ENCODE assay signal across 14 mouse cellular contexts in the genomic region with DNA sequence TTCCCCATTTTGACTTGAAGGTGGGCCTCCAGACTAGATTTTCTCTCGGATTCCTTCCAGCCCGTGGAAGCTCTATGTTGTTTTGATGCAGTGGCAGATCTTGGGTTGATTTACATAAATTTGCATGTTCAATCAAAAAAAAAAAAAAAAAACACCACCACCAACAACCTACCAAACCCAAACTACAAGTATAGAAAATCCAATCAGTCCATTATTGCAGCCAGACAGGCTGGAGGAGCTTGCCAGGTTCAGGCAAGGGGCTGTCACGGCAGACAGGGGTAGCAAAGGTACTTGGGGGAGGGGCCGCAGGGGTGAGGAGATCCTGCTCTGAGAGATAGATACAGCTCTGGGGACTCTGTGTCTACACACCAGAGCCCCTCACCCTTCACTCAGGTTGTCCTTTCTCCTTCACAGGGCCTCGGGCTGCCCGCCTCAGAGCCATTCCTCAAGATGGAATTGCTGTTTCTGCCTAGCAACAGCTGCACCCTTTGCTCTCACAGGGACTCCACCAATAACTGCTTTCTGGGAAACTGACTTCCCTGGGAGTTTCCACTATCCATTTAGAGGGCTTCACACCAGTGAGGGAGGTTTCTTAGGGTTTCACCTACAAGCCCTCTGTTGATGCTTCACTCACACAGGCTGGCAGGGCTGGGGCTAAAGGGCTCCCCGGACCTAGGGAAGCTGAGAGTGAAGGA. TPM values are rescaled to one million over a fixed set of nuclear protein-coding genes. Genes with fewer than 3 reads are reported as not detected.
DNase-seq lines count a peak whose midpoint lies in the region; ATAC-seq and TF ChIP-seq lines count a peak whose summit lies in the region.
"Had no signal": no experiment of that assay in that cellular context is flagged by ENCODE, and none has a peak within 500 bp of the region (broad histone marks: within the 10 kb centered on the region; RNA-seq: fewer than 3 reads in every experiment).

No protein-coding gene starts in this region.

- WGBS in hindbrain, embryonic 12.5 days = 76% methylated on average over 7 of the region's 7 CpGs
- WGBS in hindbrain, embryonic 11.5 days = 82% methylated on average over 7 of the region's 7 CpGs
- 77% methylated on average over 7 of the region's 7 CpGs for WGBS in embryonic facial prominence, embryonic 14.5 days
- WGBS in limb, embryonic 13.5 days = 82% methylated on average over 7 of the region's 7 CpGs

- no peak overlapping the region for H3K4me3 ChIP-seq in hindbrain, embryonic 12.5 days
- no peak overlapping the region for H3K4me3 ChIP-seq in hindbrain, embryonic 11.5 days (ENCODE audit: low read depth, low read length)
- no peak overlapping the region for H3K4me3 ChIP-seq in ES-E14 (ENCODE audit: insufficient read depth in 1 of 2, low read depth in 1 of 2, low read length in 2 of 2, poor library complexity in 1 of 2, severe bottlenecking in 1 of 2)
- no peak overlapping the region for H3K4me3 ChIP-seq in embryonic facial prominence, embryonic 14.5 days (ENCODE audit: low read depth, low read length)
- peak overlapping the region; percentile 16; the same call in 1 of the 2 replicates for H3K4me3 ChIP-seq in limb, embryonic 13.5 days
- H3K4me3 ChIP-seq: lung, embryonic 15.5 days; megakaryocyte, embryonic 14.5 days had no signal

- H3K9ac ChIP-seq in hindbrain, embryonic 12.5 days = no peak overlapping the region; the same call in 1 of the 2 replicates
- H3K9ac ChIP-seq in hindbrain, embryonic 11.5 days (ENCODE audit: low read depth, low read length) = no peak overlapping the region
- H3K9ac ChIP-seq in ES-E14 (ENCODE audit: insufficient read depth, low read depth, low read length, poor library complexity, severe bottlenecking) = no peak overlapping the region
- no peak overlapping the region for H3K9ac ChIP-seq in embryonic facial prominence, embryonic 14.5 days (ENCODE audit: low read depth, low read length)
- peak overlapping the region; percentile 46; the same call in 1 of the 2 replicates for H3K9ac ChIP-seq in limb, embryonic 13.5 days
- H3K9ac ChIP-seq: lung, embryonic 15.5 days had no signal

- peaks cover 3% of the 10 kb centered on the region; the same call in 1 of the 2 replicates for H3K36me3 ChIP-seq in hindbrain, embryonic 12.5 days
- no peaks in the 10 kb centered on the region for H3K36me3 ChIP-seq in hindbrain, embryonic 11.5 days (ENCODE audit: control insufficient read depth, insufficient read depth, low read length)
- H3K36me3 ChIP-seq in ES-E14 (ENCODE audit: control insufficient read depth, insufficient read depth, low read length, poor library complexity, severe bottlenecking) = no peaks in the 10 kb centered on the region
- peaks cover 31% of the 10 kb centered on the region; the same call in 1 of the 2 replicates for H3K36me3 ChIP-seq in embryonic facial prominence, embryonic 14.5 days (ENCODE audit: control insufficient read depth, insufficient read depth, low read length)
- peaks cover 44% of the 10 kb centered on the region for H3K36me3 ChIP-seq in limb, embryonic 13.5 days

- H3K4me1 ChIP-seq in hindbrain, embryonic 12.5 days = peaks cover 45% of the 10 kb centered on the region
- H3K4me1 ChIP-seq in hindbrain, embryonic 11.5 days (replicated peaks; ENCODE audit: control insufficient read depth, insufficient read depth, low read length) = peaks cover 2% of the 10 kb centered on the region; the same call in 1 of the 2 replicates
- peaks cover 2 to 17% of the 10 kb centered on the region in 2 experiments for H3K4me1 ChIP-seq in ES-E14 (ENCODE audit: control insufficient read depth in 2 of 2, insufficient read depth in 2 of 2, low read length in 2 of 2, poor library complexity in 1 of 2)
- H3K4me1 ChIP-seq in embryonic facial prominence, embryonic 14.5 days (ENCODE audit: control insufficient read depth, insufficient read depth, low read length) = peaks cover 24% of the 10 kb centered on the region
- H3K4me1 ChIP-seq in limb, embryonic 13.5 days = peaks cover 58% of the 10 kb centered on the region

- ATAC-seq in hindbrain, embryonic 12.5 days (ENCODE audit: low FRiP score) = no peak
- ATAC-seq in hindbrain, embryonic 11.5 days (ENCODE audit: low FRiP score) = no peak
- no peak for ATAC-seq in embryonic facial prominence, embryonic 14.5 days (ENCODE audit: low read depth)
- ATAC-seq in limb, embryonic 13.5 days (ENCODE audit: low FRiP score, low read depth) = no peak

- peak overlapping the region; percentile 25; the same call in 1 of the 2 replicates for H3K4me2 ChIP-seq in hindbrain, embryonic 12.5 days (replicated peaks)
- no peak overlapping the region for H3K4me2 ChIP-seq in hindbrain, embryonic 11.5 days (replicated peaks; ENCODE audit: low read depth, low read length)
- H3K4me2 ChIP-seq in embryonic facial prominence, embryonic 14.5 days (ENCODE audit: low read depth, low read length) = peak overlapping the region; percentile 61
- peak overlapping the region; percentile 89 for H3K4me2 ChIP-seq in limb, embryonic 13.5 days (replicated peaks)

- no peaks in the 10 kb centered on the region for H3K9me3 ChIP-seq in hindbrain, embryonic 12.5 days (replicated peaks)
- H3K9me3 ChIP-seq in hindbrain, embryonic 11.5 days (ENCODE audit: control insufficient read depth, low read length) = no peaks in the 10 kb centered on the region
- H3K9me3 ChIP-seq in ES-E14 (ENCODE audit: control insufficient read depth, insufficient read depth, low read depth, low read length) = no peaks in the 10 kb centered on the region
- no peaks in the 10 kb centered on the region for H3K9me3 ChIP-seq in embryonic facial prominence, embryonic 14.5 days (ENCODE audit: control insufficient read depth, low read length)
- H3K9me3 ChIP-seq in limb, embryonic 13.5 days = no peaks in the 10 kb centered on the region
- H3K9me3 ChIP-seq: lung, embryonic 15.5 days; megakaryocyte, embryonic 14.5 days had no signal

- in situ Hi-C loops in ES-E14 (cut with MboI; ENCODE audit: low sequenced_read_pairs in 2 of 2, unreplicated experiment in 2 of 2) = no loop called here

- no peaks in the 10 kb centered on the region for H3K27me3 ChIP-seq in hindbrain, embryonic 12.5 days
- H3K27me3 ChIP-seq in hindbrain, embryonic 11.5 days (ENCODE audit: control insufficient read depth, insufficient read depth, low read length) = no peaks in the 10 kb centered on the region
- no peaks in the 10 kb centered on the region for H3K27me3 ChIP-seq in embryonic facial prominence, embryonic 14.5 days (replicated peaks; ENCODE audit: control insufficient read depth, insufficient read depth, low read length)
- H3K27me3 ChIP-seq in limb, embryonic 13.5 days = no peaks in the 10 kb centered on the region
- H3K27me3 ChIP-seq: lung, embryonic 15.5 days had no signal

- 0 out of 2 replicates have a peak overlapping the region, but pooled peaks have one; percentile 8 for H3K27ac ChIP-seq in hindbrain, embryonic 12.5 days
- H3K27ac ChIP-seq in hindbrain, embryonic 11.5 days (ENCODE audit: low read depth, low read length) = no peak overlapping the region
- H3K27ac ChIP-seq in ES-E14 (ENCODE audit: insufficient read depth, low read depth, low read length, poor library complexity, severe bottlenecking) = no peak overlapping the region
- H3K27ac ChIP-seq in embryonic facial prominence, embryonic 14.5 days (replicated peaks; ENCODE audit: low read depth, low read length) = no peak overlapping the region
- peak overlapping the region; percentile 49 for H3K27ac ChIP-seq in limb, embryonic 13.5 days
- H3K27ac ChIP-seq: kidney, postnatal 0 days; lung, embryonic 15.5 days had no signal

- DNase-seq in hindbrain, embryonic 11.5 days (ENCODE audit: low spot score) = no peak
- no peak for DNase-seq in ES-E14 (ENCODE audit: low read depth, low spot score)
- DNase-seq in embryonic facial prominence, embryonic 14.5 days (ENCODE audit: low spot score) = no peak
- DNase-seq in cerebellum, adult 18-20 months = no peak
- no peak for DNase-seq in frontal cortex, postnatal 14 days (ENCODE audit: low spot score in 2 of 2)
- DNase-seq: cerebellum, adult 8-10 months; embryo, embryonic 11 days; layer of hippocampus, postnatal 36 days; right cerebral cortex, postnatal 14 days had no signal

TF ChIP-seq in ES-E14, 5 proteins besides CTCF, POLR2A, EP300 and RAD21:
- peak; percentile 55; the same call in 1 of the 2 replicates for TF ChIP-seq ZNF384 (IDR thresholded peaks at IDR 0.05; ENCODE audit: low read depth, low read length)
- no peak for TF ChIP-seq HCFC1 (IDR thresholded peaks at IDR 0.05; ENCODE audit: borderline replicate concordance, insufficient read depth, low read length)
- TF ChIP-seq ZC3H11A (IDR thresholded peaks at IDR 0.05; ENCODE audit: borderline replicate concordance, low read depth, low read length) = no peak
- no peak for TF ChIP-seq MAFK (IDR thresholded peaks at IDR 0.05; ENCODE audit: insufficient read depth, low read depth, low read length)
- no peak for TF ChIP-seq CHD2 (IDR thresholded peaks at IDR 0.05; ENCODE audit: low read depth, low read length)
TF ChIP-seq in ES-E14: peak in this region for 1.

RNA-seq across cellular contexts. Expression of a gene that starts 2.8 kb away (rescaled TPM):
- polyA plus RNA-seq in hindbrain, embryonic 12.5 days (2016; fragmentation: Nextera tagmentation; extraction: Ambion mirVana) = 14.9 and 16.1 TPM in 2 replicates
- 9.3 and 10.2 TPM in 2 replicates for polyA plus RNA-seq in hindbrain, embryonic 11.5 days (2014; fragmentation: Nextera tagmentation; extraction: Ambion mirVana)
- total RNA-seq in ES-E14 (2012; rRNA removed) = 5.9 and 6.3 TPM in 2 replicates
- 12.5 and 13.1 TPM in 2 replicates for polyA plus RNA-seq in embryonic facial prominence, embryonic 14.5 days (2014; fragmentation: Nextera tagmentation; extraction: Ambion mirVana)
- polyA plus RNA-seq in limb, embryonic 13.5 days (2015; fragmentation: Nextera tagmentation; extraction: Ambion mirVana) = 14.0 and 14.1 TPM in 2 replicates

RNA-seq across cellular contexts. Expression of a gene that starts 19.8 kb away (rescaled TPM):
- 18.9 TPM in 2 replicates for polyA plus RNA-seq in hindbrain, embryonic 12.5 days (2016; fragmentation: Nextera tagmentation; extraction: Ambion mirVana)
- 17.1 and 18.1 TPM in 2 replicates for polyA plus RNA-seq in hindbrain, embryonic 11.5 days (2014; fragmentation: Nextera tagmentation; extraction: Ambion mirVana)
- 36.1 and 47.5 TPM in 2 replicates for total RNA-seq in ES-E14 (2012; rRNA removed)
- polyA plus RNA-seq in embryonic facial prominence, embryonic 14.5 days (2014; fragmentation: Nextera tagmentation; extraction: Ambion mirVana) = 10.8 and 12.9 TPM in 2 replicates
- polyA plus RNA-seq in limb, embryonic 13.5 days (2015; fragmentation: Nextera tagmentation; extraction: Ambion mirVana) = 17.0 and 19.7 TPM in 2 replicates

Comparison
In these comparisons a context has a peak if more than half of its experiments do, and no peak if none do; other contexts are left out.
1. H3K27ac ChIP-seq: peak in hindbrain, embryonic 12.5 days (single experiment) and limb, embryonic 13.5 days (single experiment); none in hindbrain, embryonic 11.5 days (single experiment), ES-E14 (single experiment) and embryonic facial prominence, embryonic 14.5 days (single experiment).